Mouse (Mus musculus): Measurements from ENCODE around the gene Myocd.

The Myocd gene

DNA sequence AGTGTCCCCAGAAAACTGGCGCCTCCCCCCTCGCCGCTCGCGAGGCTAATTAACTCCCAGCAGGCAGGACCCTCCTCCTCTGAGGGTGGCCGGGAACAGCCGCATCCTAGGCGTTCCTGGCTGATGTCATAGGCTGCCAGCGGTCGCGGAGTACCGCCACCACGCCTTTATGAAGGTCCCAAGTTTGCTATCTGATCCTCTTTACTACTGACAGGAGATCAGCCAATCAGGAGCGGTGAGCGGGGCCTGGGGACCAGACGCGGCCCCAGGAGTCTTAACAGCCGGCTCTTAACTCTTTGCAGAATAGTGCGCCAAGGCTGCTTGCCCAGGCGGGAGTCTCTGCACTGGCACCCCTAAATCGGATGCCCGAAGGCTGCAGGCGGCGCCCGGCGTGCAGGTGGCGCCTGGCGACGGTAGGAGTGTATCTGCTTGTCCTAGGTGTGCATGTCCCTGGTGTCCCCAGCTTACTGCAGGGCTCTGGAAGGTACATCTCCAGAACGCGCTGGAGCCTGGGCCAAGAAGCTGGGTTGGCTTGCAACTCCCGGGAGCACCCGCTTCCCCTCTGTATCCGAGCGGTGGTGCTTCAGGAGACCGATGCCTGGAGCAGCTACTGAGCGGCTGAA is at the start of gene Myocd:
Gene Myocd (minus strand): TSS at position 139 of the 623 bp plus-strand sequence.
- DNase-seq (ENCODE audit: low spot score in 2 of 2): no peak

DNA sequence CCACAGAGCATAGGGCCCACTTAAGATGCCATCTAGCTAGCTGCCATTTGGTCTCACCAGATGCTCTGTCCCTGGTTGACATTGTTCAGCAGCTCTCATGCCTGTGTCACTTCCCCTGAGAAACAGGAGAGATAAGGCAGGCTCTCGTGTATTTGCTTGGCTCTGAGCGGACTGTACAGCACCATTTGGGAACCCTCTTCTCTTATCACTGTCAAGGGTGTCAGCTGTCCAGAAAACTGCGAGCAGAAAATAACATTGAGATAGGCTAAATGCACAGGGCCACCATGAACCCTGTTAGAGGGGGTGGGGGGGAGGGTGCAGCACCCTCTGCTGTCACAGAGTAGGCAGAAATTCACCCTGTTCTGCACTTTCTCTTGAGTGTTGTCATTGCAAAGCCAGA is 34.0 kb upstream of the Myocd start:
- DNase-seq (ENCODE audit: low spot score in 2 of 2): no peak

DNA sequence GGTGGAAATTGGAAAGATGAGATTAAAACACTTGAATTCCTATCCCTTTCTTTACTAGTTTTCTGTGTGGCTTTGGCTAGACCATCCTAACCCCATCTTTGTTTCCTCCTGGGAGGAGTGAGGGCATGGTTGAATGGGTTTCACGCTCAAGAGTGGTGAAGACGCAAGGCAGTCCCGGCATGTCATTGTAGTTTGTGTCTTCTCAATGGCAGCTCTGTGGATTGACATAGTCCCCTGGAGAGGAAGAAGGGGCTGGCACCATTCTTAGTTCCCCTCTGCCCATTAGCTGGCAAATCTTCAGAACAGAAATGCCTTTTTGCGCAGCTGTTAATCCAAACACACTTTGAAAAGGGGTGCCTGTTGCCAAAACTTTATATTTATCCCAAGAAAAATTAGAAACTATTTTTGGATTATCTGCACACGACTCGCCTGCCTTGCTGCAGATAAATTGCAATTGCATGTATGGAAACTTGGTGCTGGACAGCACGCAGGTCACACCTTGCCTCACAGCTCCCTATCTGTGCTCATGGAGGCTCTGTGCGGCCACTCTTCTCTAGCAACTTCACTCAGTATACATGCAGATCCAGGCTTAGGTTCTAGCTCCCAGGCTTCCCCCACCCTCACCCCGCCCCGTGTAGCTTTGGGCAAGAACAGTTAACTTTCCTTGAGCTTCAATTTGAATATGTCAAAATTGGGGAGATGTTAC is 24.5 kb upstream of the Myocd start:
- no peak for DNase-seq (ENCODE audit: low spot score in 2 of 2)

DNA sequence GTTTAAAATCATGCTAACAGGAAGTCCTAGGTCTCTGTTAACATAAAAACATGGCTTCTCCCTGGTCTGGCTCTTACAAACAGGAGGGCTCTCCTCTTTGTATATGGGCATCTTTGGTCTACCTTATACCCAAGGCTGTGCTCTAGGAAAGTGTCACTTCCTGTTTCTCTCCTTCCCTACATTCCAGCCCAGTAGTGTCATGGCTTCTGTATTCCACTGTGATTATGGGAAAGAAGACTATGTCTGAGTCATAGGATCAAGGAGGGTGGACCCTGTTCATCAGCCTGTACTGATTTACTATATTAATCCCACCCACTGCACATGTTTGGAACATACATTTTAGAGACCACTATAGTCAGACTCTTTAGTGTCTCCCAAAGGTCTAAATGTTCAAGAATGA is 23.2 kb upstream of the Myocd start:
- DNase-seq (ENCODE audit: low spot score in 2 of 2): no peak

DNA sequence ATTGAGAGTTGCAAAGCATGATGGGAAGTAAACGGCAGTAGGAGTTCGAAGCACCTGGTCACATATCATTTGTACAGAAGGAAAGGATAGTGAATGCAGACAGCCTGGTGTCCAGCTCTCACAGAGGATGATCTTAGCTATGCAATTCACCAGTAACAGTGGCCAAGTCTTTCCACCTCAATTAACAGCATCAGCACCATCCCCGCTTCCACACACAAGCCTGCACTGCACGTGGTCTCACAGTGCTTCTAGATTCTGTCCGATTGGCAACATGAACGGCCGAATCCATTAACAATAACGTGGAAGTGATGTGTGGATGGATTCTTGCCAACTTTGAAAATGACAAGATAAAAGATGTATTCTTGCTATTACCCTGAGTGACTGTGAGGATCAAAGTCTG is 17.9 kb upstream of the Myocd start:
- DNase-seq (ENCODE audit: low spot score in 2 of 2): no peak

GRCm38 (mm10) chr11:65286211-65286610 is 16.4 kb upstream of the Myocd start:
- DNase-seq (ENCODE audit: low spot score in 2 of 2): no peak

- no peak for DNase-seq (ENCODE audit: low spot score in 2 of 2)
Observed at GRCm38 (mm10) chr11:65275441-65275840, 5.7 kb upstream of the Myocd start.

DNA sequence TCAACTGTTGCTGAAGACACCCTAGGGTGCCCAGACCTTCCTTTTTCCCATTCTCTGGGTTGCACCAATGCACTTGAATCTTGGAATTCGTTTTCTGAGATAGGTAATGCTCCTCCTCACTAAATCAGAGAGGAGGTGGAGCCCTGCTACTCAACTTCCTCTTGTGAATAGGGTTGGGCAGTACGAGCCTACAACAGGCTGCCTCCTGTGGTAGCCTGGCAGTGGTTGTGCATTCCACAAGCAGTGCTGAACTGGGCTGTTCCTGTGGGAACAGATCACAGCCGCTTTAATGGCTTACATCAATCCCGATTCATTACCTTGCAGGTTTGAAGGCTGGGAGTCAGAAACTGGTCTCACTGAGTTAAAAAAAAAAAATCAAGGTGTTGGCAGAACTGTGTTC is 1.2 kb upstream of the Myocd start:
- no peak for DNase-seq (ENCODE audit: low spot score in 2 of 2)

GRCm38 (mm10) chr11:65268310-65268709 is 1.5 kb downstream of the Myocd start:
- DNase-seq (ENCODE audit: low spot score in 2 of 2): no peak

- DNase-seq (ENCODE audit: low spot score in 2 of 2): no peak
Observed at GRCm38 (mm10) chr11:65263466-65263865, 6.3 kb downstream of the Myocd start.

DNA sequence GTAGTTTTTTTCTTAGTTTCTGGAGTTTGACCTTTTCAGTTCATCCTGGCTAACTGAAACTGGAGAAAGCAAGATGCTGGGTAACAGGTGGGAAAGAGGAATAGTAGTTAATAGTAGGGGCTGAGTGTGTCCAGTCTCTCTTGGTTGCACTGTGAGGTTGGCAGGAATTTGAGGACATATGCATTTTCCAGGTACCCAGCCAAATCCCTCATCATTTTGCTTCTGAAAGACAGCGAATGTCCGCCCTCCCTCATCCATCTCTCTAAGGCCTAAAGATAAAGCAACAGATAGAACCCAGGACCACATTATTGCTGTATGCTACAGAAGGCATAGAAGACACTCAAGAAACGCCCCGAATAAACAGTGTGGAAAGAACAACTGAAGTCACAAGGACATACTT is 10.8 kb downstream of the Myocd start:
- no peak for DNase-seq (ENCODE audit: low spot score in 2 of 2)

GRCm38 (mm10) chr11:65256143-65256542 is 13.6 kb downstream of the Myocd start:
- DNase-seq (ENCODE audit: low spot score in 2 of 2): no peak

DNA sequence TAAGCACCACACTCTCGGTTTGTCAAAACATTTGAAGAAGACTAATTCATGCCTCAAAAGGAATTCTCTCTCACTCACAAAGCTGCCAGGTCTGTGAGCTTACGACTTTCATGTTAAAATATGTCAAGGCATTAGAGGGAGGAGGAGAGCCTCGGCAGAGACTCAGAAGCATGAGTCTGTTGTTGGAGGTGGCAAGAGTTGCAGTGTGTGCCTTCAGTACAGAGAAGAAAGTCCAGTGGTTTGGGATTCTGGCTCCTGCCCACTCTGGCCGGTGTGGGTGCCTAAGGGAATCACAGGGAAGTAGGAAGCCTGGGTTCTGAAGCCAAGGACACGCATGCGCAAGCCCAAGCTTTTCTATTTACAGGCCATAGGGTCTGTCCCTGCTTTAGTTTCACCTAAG is 14.2 kb downstream of the Myocd start:
- DNase-seq (ENCODE audit: low spot score in 2 of 2): no peak

GRCm38 (mm10) chr11:65250366-65250765 is 19.4 kb downstream of the Myocd start:
- DNase-seq (ENCODE audit: low spot score in 2 of 2): no peak

GRCm38 (mm10) chr11:65246301-65247054 is 23.3 kb downstream of the Myocd start:
- DNase-seq (ENCODE audit: low spot score in 2 of 2): no peak

- DNase-seq (ENCODE audit: low spot score in 2 of 2): no peak
Observed at GRCm38 (mm10) chr11:65243593-65243992, 26.2 kb downstream of the Myocd start.

- no peak for DNase-seq (ENCODE audit: low spot score in 2 of 2)
Observed at GRCm38 (mm10) chr11:65240521-65240920, 29.3 kb downstream of the Myocd start.

- no peak for DNase-seq (ENCODE audit: low spot score in 2 of 2)
Observed at GRCm38 (mm10) chr11:65237896-65238295, 31.9 kb downstream of the Myocd start.

GRCm38 (mm10) chr11:65236907-65237306 is 32.9 kb downstream of the Myocd start:
- DNase-seq (ENCODE audit: low spot score in 2 of 2): no peak

DNA sequence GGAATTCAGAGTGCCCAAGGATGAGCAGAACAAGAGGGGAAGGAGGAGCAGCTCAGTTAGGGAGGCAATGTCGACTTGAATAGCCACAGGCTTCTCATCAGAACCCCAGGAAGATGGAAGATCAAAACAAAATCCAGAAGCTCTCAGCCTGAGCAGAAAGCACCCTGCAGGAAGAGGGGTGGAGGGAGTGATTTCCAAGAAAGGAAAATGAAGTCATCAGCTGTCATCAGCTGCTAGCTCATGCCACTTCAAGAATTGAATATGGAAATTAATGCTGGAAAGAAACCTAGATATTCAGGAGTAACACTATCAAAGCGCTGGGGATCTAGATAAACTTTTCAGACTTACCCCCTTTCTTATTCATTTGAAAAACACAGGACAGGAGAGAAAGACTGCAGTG is 34.4 kb downstream of the Myocd start:
- no peak for DNase-seq (ENCODE audit: low spot score in 2 of 2)

DNA sequence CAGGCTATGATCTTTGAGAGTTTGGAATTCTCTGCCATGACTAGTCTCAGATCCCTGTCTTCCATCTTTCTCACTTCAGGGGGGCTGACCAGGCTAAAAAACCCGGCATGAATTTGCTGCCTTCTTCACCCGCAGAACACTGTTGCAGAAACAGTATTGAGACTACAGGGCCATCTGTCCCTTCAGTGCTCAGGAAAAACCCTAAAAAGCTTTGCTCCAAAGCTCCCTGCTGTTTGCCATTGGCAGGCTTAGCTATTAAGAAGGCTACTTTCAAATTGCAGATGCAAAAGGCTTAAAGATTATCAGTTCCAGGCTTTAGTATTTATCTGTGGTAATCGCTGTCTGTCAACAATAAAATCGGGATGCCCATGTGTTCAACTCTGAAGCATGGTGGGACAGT is 38.0 kb downstream of the Myocd start:
- DNase-seq (ENCODE audit: low spot score in 2 of 2): no peak

GRCm38 (mm10) chr11:65226766-65227165 is 43.0 kb downstream of the Myocd start:
- no peak for DNase-seq (ENCODE audit: low spot score in 2 of 2)

Measured in natural killer cell, adult 2 months (primary cell).